Mouse (Mus musculus) kidney, postnatal 10 days (tissue): Measurements from ENCODE around the gene Rapgef1.
"Not testable (repeated sequence)": the region's sequence is repeated elsewhere in the genome, so short reads cannot be mapped to it uniquely, and the experiment has no call there.

Experiments
- DNase-seq: peaks from one replicate; pipeline ENCODE4 v3.0.0; 2021; ENCODE audit warnings: mixed read lengths

Rapgef1 gene

GRCm38 (mm10) chr2:29703104-29704081 is 83.9 kb downstream of the Rapgef1 start:
- no peak for DNase-seq

- no peak for DNase-seq
These were observed 86.0 kb downstream of the Rapgef1 start for GRCm38 (mm10) chr2:29705493-29705892.

GRCm38 (mm10) chr2:29706726-29707620 is 87.5 kb downstream of the Rapgef1 start:
- no peak for DNase-seq

GRCm38 (mm10) chr2:29707731-29708130 is 88.2 kb downstream of the Rapgef1 start:
- DNase-seq: peak; percentile 51

- not testable (repeated sequence) for DNase-seq
These were observed 88.7 kb downstream of the Rapgef1 start for GRCm38 (mm10) chr2:29708209-29708608.

GRCm38 (mm10) chr2:29711038-29711437 is 91.5 kb downstream of the Rapgef1 start:
- no peak for DNase-seq

GRCm38 (mm10) chr2:29711877-29712276 is 92.4 kb downstream of the Rapgef1 start:
- no peak for DNase-seq

- no peak for DNase-seq
These were observed 94.0 kb downstream of the Rapgef1 start for GRCm38 (mm10) chr2:29713501-29713900.

- no peak for DNase-seq
These were observed 94.6 kb downstream of the Rapgef1 start for GRCm38 (mm10) chr2:29714127-29714526.

- DNase-seq: no peak
These were observed 96.6 kb downstream of the Rapgef1 start for GRCm38 (mm10) chr2:29716143-29716542.

GRCm38 (mm10) chr2:29716691-29717090 is 97.2 kb downstream of the Rapgef1 start:
- DNase-seq: peak; percentile 80

- no peak for DNase-seq
These were observed 99.1 kb downstream of the Rapgef1 start for GRCm38 (mm10) chr2:29718581-29718980.

- DNase-seq: no peak
These were observed 103.6 kb downstream of the Rapgef1 start for GRCm38 (mm10) chr2:29723132-29723531.

- no peak for DNase-seq
These were observed 105.3 kb downstream of the Rapgef1 start for GRCm38 (mm10) chr2:29724664-29725365.

- no peak for DNase-seq
These were observed 110.0 kb downstream of the Rapgef1 start for GRCm38 (mm10) chr2:29729500-29729899.

- peak; percentile 77 for DNase-seq
These were observed 112.0 kb downstream of the Rapgef1 start for GRCm38 (mm10) chr2:29731545-29731944.

GRCm38 (mm10) chr2:29732559-29732958 is 113.0 kb downstream of the Rapgef1 start:
- DNase-seq: no peak

- no peak for DNase-seq
These were observed 113.8 kb downstream of the Rapgef1 start for GRCm38 (mm10) chr2:29733348-29733747.

GRCm38 (mm10) chr2:29735708-29736107 is 116.2 kb downstream of the Rapgef1 start:
- no peak for DNase-seq

GRCm38 (mm10) chr2:29737209-29737925 is 117.8 kb downstream of the Rapgef1 start:
- DNase-seq: no peak

- DNase-seq: no peak
These were observed 119.3 kb downstream of the Rapgef1 start for GRCm38 (mm10) chr2:29738799-29739198.

- no peak for DNase-seq
These were observed 119.8 kb downstream of the Rapgef1 start for GRCm38 (mm10) chr2:29739368-29739767.
